Mouse (Mus musculus): ENCODE measurements around the gene Hyal1.

The Hyal1 gene

GRCm38 (mm10) chr9:107576357-107577107 is at the start of gene Hyal1:
Gene Hyal1 (plus strand): TSS chr9:107576927.
- no peak for DNase-seq (ENCODE audit: low read depth, low spot score)

GRCm38 (mm10) chr9:107533791-107534407 is 42.8 kb upstream of the Hyal1 start, which contains the start of gene Tmem115:
Gene Tmem115 (plus strand): TSS chr9:107533945.
- DNase-seq (ENCODE audit: low read depth, low spot score), result peak; percentile 90

GRCm38 (mm10) chr9:107534408-107535202 is 42.1 kb upstream of the Hyal1 start:
- no peak for DNase-seq (ENCODE audit: low read depth, low spot score)

GRCm38 (mm10) chr9:107538231-107538630 is 38.5 kb upstream of the Hyal1 start:
- DNase-seq (ENCODE audit: low read depth, low spot score), result no peak

- DNase-seq (ENCODE audit: low read depth, low spot score), result no peak
Observed at GRCm38 (mm10) chr9:107538711-107539110, 38.0 kb upstream of the Hyal1 start.

- DNase-seq (ENCODE audit: low read depth, low spot score), result no peak
Observed at GRCm38 (mm10) chr9:107539940-107540339, 36.8 kb upstream of the Hyal1 start.

- DNase-seq (ENCODE audit: low read depth, low spot score), result no peak
Observed at GRCm38 (mm10) chr9:107540420-107540819, 36.3 kb upstream of the Hyal1 start.

- DNase-seq (ENCODE audit: low read depth, low spot score), result no peak
Observed at GRCm38 (mm10) chr9:107541005-107541404, 35.7 kb upstream of the Hyal1 start.

- DNase-seq (ENCODE audit: low read depth, low spot score), result peak; percentile 83
Observed at GRCm38 (mm10) chr9:107541474-107542351, 35.0 kb upstream of the Hyal1 start, which contains the start of the genes Cyb561d2 and Nprl2. Gene Cyb561d2 (minus strand): TSS chr9:107542193. Gene Nprl2 (plus strand): TSS chr9:107542226.

- DNase-seq (ENCODE audit: low read depth, low spot score), result no peak
Observed at GRCm38 (mm10) chr9:107542352-107542686, 34.4 kb upstream of the Hyal1 start.

GRCm38 (mm10) chr9:107542721-107543120 is 34.0 kb upstream of the Hyal1 start:
- DNase-seq (ENCODE audit: low read depth, low spot score), result no peak

GRCm38 (mm10) chr9:107543299-107543698 is 33.4 kb upstream of the Hyal1 start:
- no peak for DNase-seq (ENCODE audit: low read depth, low spot score)

GRCm38 (mm10) chr9:107544196-107544700 is 32.5 kb upstream of the Hyal1 start:
- DNase-seq (ENCODE audit: low read depth, low spot score), result no peak

- no peak for DNase-seq (ENCODE audit: low read depth, low spot score)
Observed at GRCm38 (mm10) chr9:107544729-107545128, 32.0 kb upstream of the Hyal1 start.

- no peak for DNase-seq (ENCODE audit: low read depth, low spot score)
Observed at GRCm38 (mm10) chr9:107545199-107545598, 31.5 kb upstream of the Hyal1 start.

GRCm38 (mm10) chr9:107545602-107546001 is 31.1 kb upstream of the Hyal1 start:
- DNase-seq (ENCODE audit: low read depth, low spot score), result no peak

GRCm38 (mm10) chr9:107547026-107547425 is 29.7 kb upstream of the Hyal1 start, which contains the start of gene Zmynd10:
Gene Zmynd10 (plus strand): TSS chr9:107547298.
- no peak for DNase-seq (ENCODE audit: low read depth, low spot score)

- DNase-seq (ENCODE audit: low read depth, low spot score), result no peak
Observed at GRCm38 (mm10) chr9:107547957-107548356, 28.8 kb upstream of the Hyal1 start.

- no peak for DNase-seq (ENCODE audit: low read depth, low spot score)
Observed at GRCm38 (mm10) chr9:107548820-107549219, 27.9 kb upstream of the Hyal1 start.

- no peak for DNase-seq (ENCODE audit: low read depth, low spot score)
Observed at GRCm38 (mm10) chr9:107549297-107550074, 27.2 kb upstream of the Hyal1 start.
